Mouse (Mus musculus) brain, embryonic 18.5 days (tissue): ENCODE measurements around the gene Arid5b.

Source experiments
- DNase-seq: peaks from one replicate; pipeline ENCODE4 v3.0.0-alpha.2; 2012; ENCODE audit warnings: low read depth, low spot score

The Arid5b gene

DNA sequence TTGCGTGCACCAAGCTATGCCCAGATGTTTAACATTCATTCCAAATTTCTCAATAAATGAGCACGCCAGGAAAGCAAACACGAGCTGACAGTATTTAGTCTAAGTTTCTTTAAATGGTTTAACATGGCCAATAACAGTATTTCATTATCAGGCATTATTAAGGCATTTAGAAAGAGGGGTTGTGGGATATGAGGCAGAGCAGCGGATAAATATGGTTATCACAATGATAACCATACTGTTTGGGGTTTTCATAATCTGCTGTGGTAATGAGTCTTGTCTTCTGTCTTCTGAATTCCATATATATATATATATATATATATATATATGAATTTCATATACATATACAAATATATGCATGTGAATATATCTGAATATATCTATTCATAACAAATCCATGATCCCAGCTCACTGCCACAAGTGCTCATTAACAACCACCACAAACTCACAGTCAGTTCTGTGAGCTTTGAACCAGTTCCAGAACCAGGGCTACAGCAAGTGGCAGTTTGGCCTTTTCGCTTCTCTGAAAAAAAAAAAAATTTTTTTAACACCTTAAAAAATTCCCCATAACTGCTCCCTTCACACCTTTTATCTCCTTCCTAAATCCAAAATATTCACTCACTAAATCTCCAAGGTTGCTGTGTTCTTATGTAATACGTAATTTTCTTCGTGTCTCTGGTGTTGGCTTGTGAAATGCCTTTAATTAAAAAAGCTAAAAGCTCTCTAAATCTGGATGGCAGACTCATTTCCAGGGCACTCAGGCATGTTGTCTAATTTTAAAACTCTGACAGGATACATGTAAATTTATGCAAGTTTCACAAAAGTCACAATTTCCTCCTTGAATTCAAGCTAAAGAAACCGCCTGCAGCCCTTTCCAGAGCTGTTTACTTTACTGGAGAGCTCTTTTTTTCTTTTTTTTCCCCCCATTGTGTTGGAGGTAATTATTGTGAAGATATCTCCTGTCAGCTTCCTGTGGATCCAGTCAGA, 113.5 kb downstream of the Arid5b start:
- peak; percentile 45 for DNase-seq

- no peak for DNase-seq
These were observed 114.4 kb downstream of the Arid5b start for GRCm38 (mm10) chr10:68164137-68164536.

DNA sequence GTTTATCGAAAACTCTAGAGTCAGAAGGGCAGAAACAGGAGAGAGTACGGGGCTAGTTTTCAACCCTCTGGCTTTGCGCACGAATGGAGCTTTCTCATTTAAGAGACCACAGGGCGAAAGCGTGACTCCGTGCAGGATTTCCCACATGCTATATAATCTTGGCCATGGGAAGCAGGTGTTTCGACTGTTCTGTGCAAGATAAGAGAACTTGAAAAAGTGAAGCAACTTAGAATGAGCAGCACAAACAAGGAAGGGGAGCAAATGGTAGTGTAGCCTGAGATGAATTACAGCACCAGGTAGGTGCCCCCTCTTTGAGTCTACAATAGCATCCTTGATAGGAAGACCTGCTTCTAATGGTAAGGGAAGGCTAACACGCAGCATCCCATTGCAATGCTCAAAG, 118.8 kb downstream of the Arid5b start:
- DNase-seq: no peak

- no peak for DNase-seq
These were observed 120.0 kb downstream of the Arid5b start for GRCm38 (mm10) chr10:68158555-68158954.

- no peak for DNase-seq
These were observed 121.0 kb downstream of the Arid5b start for GRCm38 (mm10) chr10:68157511-68157910.

DNA sequence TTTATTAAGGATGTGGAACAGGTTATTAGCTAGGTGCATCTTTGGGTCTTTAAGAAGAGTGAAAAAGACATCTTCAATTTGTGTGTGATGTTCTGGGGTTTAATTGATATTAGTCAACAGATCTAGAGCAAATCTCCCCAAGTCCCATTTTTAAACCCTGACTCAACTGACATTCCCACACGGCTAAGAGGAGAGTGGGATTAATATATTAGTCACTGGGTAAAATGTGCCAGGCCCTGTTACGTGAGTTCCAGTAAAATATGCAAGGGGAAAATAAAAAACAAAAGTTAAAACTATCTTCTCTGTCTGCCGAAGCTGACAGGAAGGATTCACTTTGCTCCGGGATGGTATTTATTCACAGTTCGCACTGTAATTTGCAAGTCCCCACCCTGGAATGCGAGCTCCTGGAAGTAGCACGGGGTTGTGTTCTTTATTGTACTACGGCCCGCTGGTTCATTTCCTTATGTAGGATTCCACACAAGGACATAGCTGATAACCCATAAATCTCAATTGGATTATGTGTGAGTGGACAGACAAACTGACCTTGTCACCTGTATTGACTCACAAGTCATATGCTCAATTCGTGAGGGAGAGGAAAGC, 121.8 kb downstream of the Arid5b start:
- no peak for DNase-seq

DNA sequence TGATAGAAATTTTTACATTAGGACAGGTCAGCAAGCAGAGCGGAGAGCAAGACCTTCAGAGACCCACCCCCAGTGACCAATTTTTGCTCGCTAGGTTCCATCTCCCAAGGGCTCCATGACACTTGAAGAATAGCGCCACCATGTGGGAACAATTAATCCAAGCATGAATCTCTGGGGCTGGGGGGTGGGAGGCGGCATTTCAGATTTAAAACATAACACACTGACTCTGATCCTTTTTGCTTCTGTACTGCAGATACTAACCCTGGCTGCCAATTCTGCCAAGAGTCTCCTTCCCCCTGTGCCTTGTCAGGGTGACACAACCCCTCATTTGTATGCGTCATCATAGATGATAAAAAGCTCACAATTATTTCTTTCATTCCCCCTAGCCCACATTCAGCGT, 122.4 kb downstream of the Arid5b start:
- no peak for DNase-seq

- DNase-seq: no peak
These were observed 123.0 kb downstream of the Arid5b start for GRCm38 (mm10) chr10:68155431-68156119.

DNA sequence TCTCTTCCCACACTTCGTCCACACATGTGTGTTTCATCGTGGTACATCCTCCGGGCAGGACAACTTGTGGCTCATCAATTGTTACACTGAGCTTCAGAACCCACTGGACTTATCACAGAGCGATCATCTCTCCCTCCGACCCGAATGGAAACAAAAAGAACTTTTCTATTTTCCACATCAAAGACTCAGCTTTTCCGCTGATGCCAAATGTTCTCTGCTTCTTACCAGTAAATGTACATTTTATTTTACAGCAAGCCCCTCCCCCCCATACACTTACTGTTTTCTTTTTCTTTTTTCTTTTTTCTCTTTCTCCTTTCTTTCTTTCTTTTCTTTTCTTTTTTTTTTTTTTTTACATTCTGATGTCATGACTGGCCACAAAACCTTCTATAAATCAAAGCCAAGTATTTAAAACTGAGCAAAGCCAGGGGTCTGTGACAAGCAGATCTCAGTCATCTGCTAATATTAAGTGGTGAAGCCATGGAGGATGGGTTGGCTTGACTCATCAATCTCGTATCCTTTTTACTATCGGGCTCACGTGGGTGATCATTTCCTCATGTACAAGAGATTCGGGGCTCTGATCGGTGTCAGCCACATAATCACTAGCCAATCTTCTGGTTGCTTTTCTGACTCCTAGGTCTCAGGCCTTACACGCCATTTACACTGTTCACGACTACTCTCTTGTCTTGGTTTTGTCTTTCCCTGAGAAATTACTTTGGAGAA, 124.3 kb downstream of the Arid5b start:
- DNase-seq: no peak

GRCm38 (mm10) chr10:68153344-68154045, 125.0 kb downstream of the Arid5b start:
- no peak for DNase-seq

DNA sequence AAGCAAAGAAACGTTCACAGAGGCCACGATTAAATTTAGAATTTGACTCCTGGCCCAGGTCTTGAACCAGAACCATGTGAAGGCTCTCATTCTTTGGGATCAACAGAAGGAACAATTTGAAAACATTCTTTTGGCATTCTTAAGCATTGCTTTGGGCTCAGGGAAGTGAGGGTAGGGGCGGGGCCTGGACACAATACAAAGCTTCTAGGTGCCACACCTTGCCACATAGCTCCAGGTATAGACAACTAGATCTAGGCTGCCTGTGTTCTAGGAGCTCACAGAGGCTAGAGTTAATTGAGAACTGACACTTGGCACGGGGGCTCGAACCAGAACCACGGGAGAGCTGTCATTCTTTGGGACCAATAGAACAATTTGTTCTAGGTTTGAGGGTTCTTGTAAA, 130.0 kb downstream of the Arid5b start:
- no peak for DNase-seq

- no peak for DNase-seq
These were observed 130.8 kb downstream of the Arid5b start for GRCm38 (mm10) chr10:68147730-68148129.

GRCm38 (mm10) chr10:68146842-68147241, 131.7 kb downstream of the Arid5b start:
- DNase-seq: peak; percentile 49

GRCm38 (mm10) chr10:68145286-68145950, 133.1 kb downstream of the Arid5b start:
- no peak for DNase-seq

GRCm38 (mm10) chr10:68142501-68142900, 136.0 kb downstream of the Arid5b start:
- DNase-seq: no peak

DNA sequence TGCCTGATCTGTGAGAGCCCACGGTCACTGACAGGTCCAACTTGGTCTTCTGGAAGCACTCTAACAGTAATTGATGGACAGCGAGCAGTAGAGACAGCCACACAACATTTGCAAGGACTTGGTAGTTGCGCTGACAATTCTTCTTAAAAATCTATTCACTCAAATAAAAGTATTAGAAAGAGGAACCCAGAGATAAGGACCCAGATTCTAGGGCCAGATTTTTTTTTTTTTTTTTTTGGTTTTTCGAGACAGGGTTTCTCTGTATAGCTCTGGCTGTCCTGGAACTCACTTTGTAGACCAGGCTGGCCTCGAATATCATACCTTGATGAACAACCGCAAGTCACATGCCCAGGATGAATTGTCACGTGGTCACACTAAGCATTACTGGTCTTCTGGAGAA, 137.0 kb downstream of the Arid5b start:
- no peak for DNase-seq

GRCm38 (mm10) chr10:68140871-68141270, 137.7 kb downstream of the Arid5b start:
- no peak for DNase-seq

DNA sequence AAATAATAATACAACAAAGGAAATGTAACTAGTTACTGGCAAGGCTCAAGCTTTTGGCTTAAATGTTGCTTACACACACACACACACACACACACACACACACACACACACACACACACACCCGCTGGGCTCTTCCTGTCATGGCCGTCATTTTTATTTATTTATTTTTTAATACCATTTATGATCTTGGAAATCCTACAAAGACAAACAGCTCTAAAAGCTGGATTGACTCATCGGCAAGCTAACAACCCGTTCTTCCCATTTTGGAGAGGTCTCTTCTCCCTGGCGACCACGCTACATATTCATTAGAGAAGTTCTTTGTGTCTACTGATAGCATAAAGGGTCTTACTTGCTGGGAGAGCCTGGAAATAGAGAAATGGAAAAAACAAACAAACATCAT, 138.2 kb downstream of the Arid5b start:
- no peak for DNase-seq

DNA sequence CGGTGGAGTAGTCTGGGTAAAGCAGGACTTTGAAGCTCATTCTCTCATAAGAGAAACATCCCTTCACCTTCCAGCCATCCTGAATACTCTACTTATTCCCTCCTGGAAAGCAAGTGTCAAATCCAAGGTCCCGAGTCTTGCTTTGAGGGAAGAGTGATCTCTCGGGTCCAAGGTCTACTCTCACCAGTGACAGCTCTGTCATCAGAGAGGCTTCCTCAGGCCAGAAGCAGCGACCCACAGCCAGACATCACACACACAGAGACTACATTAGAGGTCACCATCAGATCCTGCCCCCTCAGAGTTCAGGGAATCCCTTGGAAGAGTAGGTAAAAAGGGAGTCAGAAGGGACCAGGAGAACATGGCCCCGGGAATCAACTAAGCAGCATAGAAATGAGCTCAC, 140.4 kb downstream of the Arid5b start:
- no peak for DNase-seq

- no peak for DNase-seq
These were observed 141.2 kb downstream of the Arid5b start for GRCm38 (mm10) chr10:68137151-68137833.
